Mouse (Mus musculus) spleen, postnatal 36 days (tissue): ENCODE measurements at regions not wholly inside any gene's neighbourhood (a gene's known extent, or its start where the extent isn't known, plus 50 kb on each side); places are given as distances from the start of the nearest gene placed in this dataset.

Source experiments
- DNase-seq, 2 experiments: peaks; one replicate each; pipeline ENCODE4 v3.0.0; 2022; ENCODE audit warnings: low spot score in 2 of 2, mixed read lengths in 1 of 2

GRCm38 (mm10) chr10:117940441-117941265 is 94.8 kb upstream of the Rap1b start:
- DNase-seq: no peak

DNA sequence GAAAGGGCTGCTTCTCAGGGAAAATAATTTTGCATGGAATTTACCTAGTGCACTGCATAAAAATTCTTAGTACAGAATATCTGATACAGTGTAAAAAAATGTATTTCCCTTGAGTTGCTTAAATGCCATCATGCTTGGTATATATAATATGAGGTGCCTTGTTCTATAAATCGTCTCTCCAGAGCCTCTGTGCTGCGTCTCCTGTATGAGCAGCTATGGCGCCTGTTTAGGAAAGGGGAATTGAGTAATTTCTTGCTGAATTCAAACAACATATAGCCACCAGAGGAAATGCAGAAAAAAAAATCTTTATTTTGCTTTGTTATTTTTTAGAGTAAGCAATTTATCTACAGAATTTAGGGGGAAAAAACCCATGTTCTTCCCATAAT is 95.4 kb upstream of the Rap1b start:
- DNase-seq: no peak

GRCm38 (mm10) chr10:117943702-117944307 is 98.0 kb upstream of the Rap1b start:
- peak in 1 of 2 experiments; percentile 34 for DNase-seq

- no peak for DNase-seq
Observed at GRCm38 (mm10) chr10:117947191-117947590, 101.4 kb upstream of the Rap1b start.

DNA sequence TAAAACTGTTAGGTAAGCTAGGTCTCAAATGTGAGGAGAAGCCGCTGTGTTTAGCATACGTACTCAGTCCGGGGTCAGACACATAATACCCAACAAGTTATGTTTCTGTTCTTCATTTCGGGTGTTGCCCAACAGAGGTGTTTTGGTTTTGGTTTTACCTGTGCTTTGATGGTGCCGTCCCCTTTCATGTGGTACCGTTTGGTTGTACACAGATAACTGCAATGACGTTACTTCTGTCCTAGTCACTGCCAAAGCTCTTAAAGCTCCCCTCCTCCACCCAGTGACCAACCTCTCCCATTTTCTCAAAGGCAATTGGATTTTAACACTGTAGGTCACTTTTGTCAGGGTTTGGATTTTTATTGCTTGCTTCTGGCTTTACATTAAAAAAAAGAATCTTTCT is 102.1 kb upstream of the Rap1b start:
- peak; percentile 48 to 58 for DNase-seq

GRCm38 (mm10) chr10:117952116-117953025 is 106.5 kb upstream of the Rap1b start:
- DNase-seq: peak; percentile 56 to 64

DNA sequence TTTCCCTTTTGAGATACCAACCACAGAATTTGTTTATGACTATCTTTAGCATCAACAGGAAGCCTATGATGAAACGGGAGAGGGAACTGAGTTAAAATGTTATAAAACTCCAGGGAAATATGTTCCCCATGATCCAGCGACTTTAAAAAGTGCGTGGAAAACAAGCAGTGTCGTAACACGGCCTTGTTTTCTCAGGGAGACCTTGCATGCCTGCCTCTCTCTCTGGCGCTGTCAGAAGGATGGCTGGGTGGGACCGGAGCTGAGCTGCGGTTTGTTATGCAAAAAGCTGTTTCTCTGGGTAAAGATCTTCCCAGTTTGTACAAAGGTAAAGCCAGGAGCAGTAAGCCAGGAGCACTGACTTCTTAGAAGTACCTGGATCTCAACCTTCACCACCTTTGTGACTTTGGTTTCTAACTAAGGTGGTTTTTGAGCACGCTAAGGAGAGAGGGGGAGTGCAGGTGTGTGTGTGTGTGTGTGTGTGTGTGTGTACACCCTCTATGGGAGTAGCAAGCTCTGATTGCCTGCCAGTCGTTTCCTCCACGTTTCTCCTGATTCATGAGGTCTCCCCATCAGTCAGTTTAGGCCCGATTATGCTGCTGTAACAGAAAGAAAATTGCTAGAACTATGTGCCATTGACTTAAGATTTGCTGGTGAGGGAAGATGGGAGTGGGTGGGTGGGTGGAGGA is 107.3 kb upstream of the Rap1b start:
- peak; percentile 71 to 73 for DNase-seq

DNA sequence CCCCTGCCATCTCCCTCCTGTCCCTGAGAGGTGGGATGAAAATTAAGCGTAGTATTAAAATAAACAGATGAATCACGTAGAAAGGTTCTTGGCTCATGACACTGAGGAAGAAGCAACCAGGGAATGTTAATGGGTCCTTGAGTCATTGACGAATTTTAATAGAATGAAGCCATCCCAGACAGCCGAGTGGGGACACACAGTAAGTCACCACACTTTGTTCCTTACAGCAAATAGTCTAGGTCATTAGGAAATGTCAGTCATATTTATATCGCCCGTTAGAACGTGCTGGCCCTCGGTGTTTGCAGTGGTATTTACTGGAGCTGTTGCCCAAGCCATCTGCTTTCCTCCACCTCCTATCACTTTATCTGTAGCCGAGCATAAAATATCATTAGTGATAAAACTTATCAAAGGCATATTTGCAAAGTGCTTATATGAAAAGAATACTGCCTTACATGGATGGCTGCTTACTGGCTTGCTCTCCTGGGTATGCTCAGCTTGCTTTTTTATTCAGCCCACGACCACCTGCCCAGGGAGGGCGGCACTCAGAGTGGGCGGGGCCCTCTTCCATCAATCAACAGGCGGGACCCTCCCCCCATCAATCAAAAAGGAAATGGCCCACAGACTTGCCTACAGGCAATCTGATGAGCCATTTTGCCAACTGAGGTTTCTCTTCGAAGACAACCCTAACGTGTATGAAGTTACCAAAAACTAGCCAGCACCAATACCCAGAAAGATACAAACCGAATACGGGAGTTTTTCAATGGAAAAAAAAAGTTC is 110.5 kb upstream of the Rap1b start:
- DNase-seq: no peak

GRCm38 (mm10) chr10:117974706-117975105 is 128.9 kb upstream of the Rap1b start:
- no peak for DNase-seq

- no peak for DNase-seq
Observed at GRCm38 (mm10) chr10:117975467-117975866, 129.6 kb upstream of the Rap1b start.

- no peak for DNase-seq
Observed at GRCm38 (mm10) chr10:117979091-117979490, 133.3 kb upstream of the Rap1b start.

- peak; percentile 64 to 65 for DNase-seq
Observed at GRCm38 (mm10) chr10:117982611-117983210, 136.9 kb upstream of the Rap1b start.

DNA sequence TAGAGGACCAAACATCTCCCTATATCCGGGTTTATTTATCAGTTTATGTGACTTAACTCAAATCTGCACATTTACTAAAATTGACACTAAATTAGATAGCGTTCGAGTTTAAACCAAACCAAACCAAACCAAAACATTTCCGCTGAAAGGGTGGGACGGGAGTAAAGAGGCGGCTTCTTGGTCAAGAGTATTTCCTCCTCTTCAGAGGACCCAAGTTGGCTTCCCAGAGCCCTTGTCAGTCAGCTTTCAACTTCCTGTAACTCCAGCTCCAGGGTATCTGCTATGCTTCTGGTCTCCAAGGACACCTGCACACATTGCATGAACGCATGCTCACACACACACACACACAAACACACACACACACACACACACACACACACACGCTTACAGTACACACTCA is 137.4 kb upstream of the Rap1b start:
- peak; percentile 28 to 46 for DNase-seq

- DNase-seq: no peak
Observed at GRCm38 (mm10) chr10:117984784-117985602, 139.2 kb upstream of the Rap1b start.

GRCm38 (mm10) chr10:117987620-117988019 is 141.8 kb upstream of the Rap1b start:
- DNase-seq: no peak

- DNase-seq: no peak
Observed at GRCm38 (mm10) chr10:117988076-117988475, 142.2 kb upstream of the Rap1b start.

DNA sequence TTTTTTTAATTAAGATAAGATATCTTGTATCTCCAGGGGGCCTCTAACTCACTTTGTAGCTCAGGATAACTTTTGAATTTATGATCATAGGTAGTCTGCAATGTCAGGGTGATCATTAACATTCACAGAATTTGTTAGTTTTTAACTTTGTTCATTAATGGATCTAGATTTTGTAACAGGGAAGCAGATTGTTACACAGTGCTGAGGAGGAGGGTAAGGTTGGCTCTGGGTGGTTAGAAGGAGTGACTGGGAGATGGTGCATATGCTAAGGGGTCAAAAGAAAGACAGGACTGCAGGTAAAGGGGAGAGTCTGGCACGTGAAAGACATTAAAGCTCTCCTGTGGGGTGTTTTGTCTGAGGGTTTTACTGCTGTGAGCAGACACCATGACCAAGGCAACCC is 145.3 kb upstream of the Rap1b start:
- no peak for DNase-seq

DNA sequence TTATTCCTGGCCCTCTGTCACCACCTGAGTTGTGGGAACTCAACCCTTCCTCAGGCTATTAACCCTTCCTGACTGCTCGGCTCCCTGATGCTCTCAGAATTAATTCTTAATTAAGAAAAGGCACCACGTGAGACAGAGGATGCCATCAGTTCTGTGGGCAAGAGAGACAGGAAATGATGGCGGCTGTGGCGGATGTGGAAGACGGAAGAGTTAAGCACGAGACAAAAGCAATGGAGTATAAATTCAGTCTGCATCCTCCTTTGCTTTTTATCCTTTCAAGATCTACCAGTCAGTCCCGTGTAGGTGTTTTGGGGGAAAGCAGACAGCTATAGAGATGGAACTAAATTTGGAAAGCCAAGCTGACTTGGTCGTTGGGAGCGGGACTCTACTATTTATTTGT is 146.5 kb upstream of the Rap1b start:
- no peak for DNase-seq

GRCm38 (mm10) chr10:117993809-117994208 is 147.8 kb upstream of the Mdm1 start:
- no peak for DNase-seq

DNA sequence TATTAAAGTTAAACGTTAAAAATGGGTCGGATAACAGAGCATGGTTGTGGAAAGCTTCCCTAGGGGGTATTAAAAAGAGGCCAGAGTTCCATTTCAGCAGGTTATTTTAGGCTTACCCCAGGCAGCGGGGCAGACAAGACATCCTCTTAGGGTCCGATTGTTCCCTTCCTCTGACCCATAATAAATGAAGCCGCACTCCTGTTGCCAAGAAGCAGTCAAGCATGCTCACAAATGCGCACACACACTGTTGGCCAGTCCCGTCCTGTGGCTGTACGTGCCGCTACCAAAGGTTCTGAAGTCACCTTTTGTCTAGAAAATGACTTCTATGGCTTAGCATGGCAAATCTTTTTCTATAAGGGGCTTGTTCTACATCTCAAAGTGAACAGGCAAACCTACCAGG is 146.8 kb upstream of the Mdm1 start:
- DNase-seq: no peak
